Mouse (Mus musculus): ENCODE data around the gene Gsta3.

- TF ChIP-seq POLR2A (IDR thresholded peaks at IDR 0.05; ENCODE audit: borderline replicate concordance, control insufficient read depth, low read depth, low read length) (no peak), CTCF (IDR thresholded peaks at IDR 0.05; ENCODE audit: control insufficient read depth, insufficient read depth, low read length) (no peak)
Measured at GRCm38 (mm10) chr1:21206241-21206640, 34.1 kb upstream of the Gsta3 start.

Data from bone marrow, adult 2 months (tissue).